Mouse (Mus musculus) Patski (cell line): ENCODE measurements at regions not wholly inside any gene's neighbourhood (a gene's known extent, or its start where the extent isn't known, plus 50 kb on each side); places are given as distances from the start of the nearest gene placed in this dataset.

ENCODE experiments used
- ATAC-seq: fragments of 100-300 bp; one replicate; pipeline ENCODE4 v1.8.0; 2021
- CTCF ChIA-PET: fragments of 350-600 bp; sonication (Branson Sonifier 250); formaldehyde crosslinking; loops from one replicate; lab custom pipeline; 2022; ENCODE audit warnings: inconsistent platforms; lab: Charles Lee
- POLR2A ChIA-PET: fragments of 350-600 bp; sonication (Branson Sonifier 250); formaldehyde crosslinking; loops from one replicate; lab custom pipeline; 2022; ENCODE audit warnings: antibody characterized with exemption, inconsistent platforms; lab: Charles Lee
- DNase-seq: peaks from one replicate; pipeline ENCODE4 v3.0.0-alpha.2; 2011; ENCODE audit warnings: low read depth, low spot score
- H3K27me3 ChIP-seq: fragments of 371-371 bp; one replicate; pipeline ENCODE4 v1.5.1; 2021
- CTCF ChIP-seq: fragments of 100-300 bp; IDR thresholded peaks from one replicate; pipeline ENCODE4 v1.5.1; 2021
- in situ Hi-C: fragments of 300-500 bp; cut with MboI; formaldehyde crosslinking; loops from 3 replicates; pipeline ENCODE4 v1.11.1; 2018; ENCODE audit warnings: low pct_unique_long_range_greater_than_20kb, mixed read lengths

GRCm38 (mm10) chr11:22420003-22420723 is 78.1 kb upstream of the Ehbp1 start:
- ChIA-PET CTCF (no interaction called here), POLR2A (no interaction called here)
- H3K27me3 ChIP-seq, result no peaks in the 10 kb centered on the region
- TF ChIP-seq CTCF, result no peak
- DNase-seq, result no peak
- no peak for ATAC-seq
- in situ Hi-C loops, result no loop called here

- in situ Hi-C loops, result no loop called here
- TF ChIP-seq CTCF, result no peak
- CTCF ChIA-PET, result interaction anchor here (0.9 to 1.1 kb wide), 2 partner anchors 10 to 12 kb away, joined by 3 to 4 read pairs; no protein-coding TSS in a partner anchor
- POLR2A ChIA-PET, result no interaction called here
- no peak for DNase-seq
- no peaks in the 10 kb centered on the region for H3K27me3 ChIP-seq
- no peak for ATAC-seq
These were observed 79.7 kb upstream of the Ehbp1 start for GRCm38 (mm10) chr11:22421762-22422161.

GRCm38 (mm10) chr11:22437140-22437850 is 74.6 kb upstream of the Tmem17 start:
- in situ Hi-C loops, result loop anchor here (5.0 to 25.0 kb wide), 2 partner anchors 175 to 210 kb away; no protein-coding TSS in a partner anchor
- H3K27me3 ChIP-seq, result no peaks in the 10 kb centered on the region
- peak; percentile 75 for TF ChIP-seq CTCF
- POLR2A ChIA-PET, result interaction anchor here (0.6 to 1.0 kb wide), 2 partner anchors 211 to 834 kb away, joined by 4 to 5 read pairs; no protein-coding TSS in a partner anchor
- ATAC-seq (peak; percentile 99), DNase-seq (peak; percentile 60)
- CTCF ChIA-PET, result interaction anchor here (0.7 to 1.9 kb wide), 8 partner anchors 9 to 231 kb away, joined by 3 to 6 read pairs (median 3); no protein-coding TSS in a partner anchor

GRCm38 (mm10) chr11:22437851-22438215 is 74.1 kb upstream of the Tmem17 start:
- no peaks in the 10 kb centered on the region for H3K27me3 ChIP-seq
- CTCF ChIA-PET, result interaction anchor here (0.9 to 1.9 kb wide), 8 partner anchors 9 to 231 kb away, joined by 3 to 6 read pairs (median 3); no protein-coding TSS in a partner anchor
- ATAC-seq (peak; percentile 18), DNase-seq (no peak)
- in situ Hi-C loops, result loop anchor here (5.0 to 25.0 kb wide), 2 partner anchors 174 to 211 kb away; no protein-coding TSS in a partner anchor
- POLR2A ChIA-PET, result interaction anchor here (1.0 kb wide), 1 partner anchor 211 kb away, joined by 4 read pairs; no protein-coding TSS in a partner anchor
- TF ChIP-seq CTCF, result no peak

GRCm38 (mm10) chr11:22438441-22439066 is 73.3 kb upstream of the Tmem17 start:
- no peaks in the 10 kb centered on the region for H3K27me3 ChIP-seq
- no peak for TF ChIP-seq CTCF
- ATAC-seq, result peak; percentile 44
- CTCF ChIA-PET, result interaction anchor here (0.9 to 1.8 kb wide), 4 partner anchors 12 to 232 kb away, joined by 3 to 4 read pairs (median 3); no protein-coding TSS in a partner anchor
- POLR2A ChIA-PET, result no interaction called here
- in situ Hi-C loops, result loop anchor here (5.0 to 25.0 kb wide), 2 partner anchors 174 to 211 kb away; no protein-coding TSS in a partner anchor
- DNase-seq, result no peak

GRCm38 (mm10) chr11:22440521-22440920 is 71.4 kb upstream of the Tmem17 start:
- in situ Hi-C loops, result loop anchor here (25.0 kb wide), 1 partner anchor 172 kb away; no protein-coding TSS in a partner anchor
- ChIA-PET POLR2A (interaction anchor here (0.9 kb wide), 1 partner anchor 78 kb away, joined by 3 read pairs; no protein-coding TSS in a partner anchor), CTCF (interaction anchor here (1.0 to 1.2 kb wide), 4 partner anchors 8 to 215 kb away, joined by 3 to 4 read pairs (median 4); no protein-coding TSS in a partner anchor)
- no peaks in the 10 kb centered on the region for H3K27me3 ChIP-seq
- no peak for TF ChIP-seq CTCF
- DNase-seq (no peak), ATAC-seq (no peak)

- H3K27me3 ChIP-seq, result no peaks in the 10 kb centered on the region
- in situ Hi-C loops, result no loop called here
- TF ChIP-seq CTCF, result no peak
- CTCF ChIA-PET, result no interaction called here
- ATAC-seq (no peak), DNase-seq (no peak)
- POLR2A ChIA-PET, result interaction anchor here (0.7 kb wide), 1 partner anchor 116 kb away, joined by 3 read pairs; no protein-coding TSS in a partner anchor
These were observed 58.7 kb upstream of the Tmem17 start for GRCm38 (mm10) chr11:22453161-22453560.

GRCm38 (mm10) chr11:22456286-22456685 is 55.6 kb upstream of the Tmem17 start:
- H3K27me3 ChIP-seq, result no peaks in the 10 kb centered on the region
- ChIA-PET POLR2A (no interaction called here), CTCF (no interaction called here)
- DNase-seq (no peak), ATAC-seq (peak; percentile 67)
- TF ChIP-seq CTCF, result no peak
- in situ Hi-C loops, result no loop called here

- ATAC-seq (no peak), DNase-seq (no peak)
- ChIA-PET CTCF (no interaction called here), POLR2A (interaction anchor here (0.6 kb wide), 1 partner anchor 28 kb away, joined by 7 read pairs; no protein-coding TSS in a partner anchor)
- TF ChIP-seq CTCF, result no peak
- in situ Hi-C loops, result no loop called here
- no peaks in the 10 kb centered on the region for H3K27me3 ChIP-seq
These were observed 54.7 kb upstream of the Tmem17 start for GRCm38 (mm10) chr11:22457220-22457619.
